Mouse (Mus musculus): ENCODE data around the gene Gm10842. TPM values are rescaled to one million over a fixed set of nuclear protein-coding genes. Genes with fewer than 3 reads are reported as not detected.
A peak's percentile ranks its signal among the peaks of the same experiment; 100 is the strongest.

The Gm10842 gene
- polyA plus RNA-seq, 1 experiment from 2014 or later, result not detected

DNA sequence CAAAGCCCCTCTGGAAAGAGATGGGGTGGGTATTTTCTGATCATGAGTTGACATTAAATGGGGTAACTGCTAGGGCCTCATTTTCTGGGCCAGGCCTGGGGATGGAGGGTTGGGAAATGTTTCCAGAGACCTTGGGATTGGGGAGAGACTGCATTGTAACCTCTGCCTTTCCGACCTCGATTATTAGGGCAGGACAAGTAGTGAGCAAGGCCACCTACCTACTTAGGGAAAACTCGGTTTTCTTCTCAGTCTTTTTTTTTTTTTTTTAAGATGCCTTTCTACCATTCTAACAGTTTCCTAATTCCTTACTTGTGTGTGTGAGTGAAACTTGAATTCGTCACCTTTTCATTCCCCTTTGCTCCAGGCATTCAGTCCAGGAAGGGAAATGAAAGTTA, 35.8 kb downstream of the Gm10842 start:
- H3K36me3 ChIP-seq (ENCODE audit: control insufficient read depth, insufficient read depth, low read length), result peaks cover 12% of the 10 kb centered on the region
- 3% methylated on average over 4 of the region's 4 CpGs for WGBS
- H3K27me3 ChIP-seq (ENCODE audit: control insufficient read depth, insufficient read depth, low read depth, low read length), result no peaks in the 10 kb centered on the region
- H3K4me3 ChIP-seq (ENCODE audit: low read length), result peak overlapping the region; percentile 79
- no peaks in the 10 kb centered on the region for H3K9me3 ChIP-seq (ENCODE audit: control insufficient read depth, low read length)
- peak overlapping the region; percentile 91 for H3K27ac ChIP-seq (ENCODE audit: low read length)
- H3K9ac ChIP-seq (ENCODE audit: low read length), result peak overlapping the region; percentile 94
- no peak for ATAC-seq (ENCODE audit: low read depth)
- peaks cover 15% of the 10 kb centered on the region for H3K4me1 ChIP-seq (replicated peaks; ENCODE audit: control insufficient read depth, insufficient read depth, low read length)
- H3K4me2 ChIP-seq (ENCODE audit: low read depth, low read length), result peak overlapping the region; percentile 52

DNA sequence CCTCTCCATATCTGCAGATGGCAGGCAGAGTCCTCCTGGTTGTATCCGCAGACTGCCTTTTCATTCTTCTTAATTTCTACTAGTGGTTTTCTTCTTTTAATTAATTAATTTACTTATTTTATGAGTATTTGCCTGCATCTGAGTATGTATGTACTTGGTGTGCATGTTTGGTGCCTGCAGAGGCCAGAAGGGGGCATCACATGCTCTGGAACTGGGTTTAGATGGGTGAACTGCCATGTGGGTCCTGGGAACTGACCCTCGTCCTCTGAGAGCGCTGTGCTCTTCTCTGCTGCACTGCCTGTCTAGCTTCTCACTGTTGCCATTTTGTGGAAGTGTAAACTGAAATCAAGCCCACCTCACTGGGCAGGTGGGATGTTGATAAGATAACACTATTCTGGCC, 38.0 kb downstream of the Gm10842 start:
- no peaks in the 10 kb centered on the region for H3K9me3 ChIP-seq (ENCODE audit: control insufficient read depth, low read length)
- WGBS, result 93% methylated on average over 3 of the region's 3 CpGs

DNA sequence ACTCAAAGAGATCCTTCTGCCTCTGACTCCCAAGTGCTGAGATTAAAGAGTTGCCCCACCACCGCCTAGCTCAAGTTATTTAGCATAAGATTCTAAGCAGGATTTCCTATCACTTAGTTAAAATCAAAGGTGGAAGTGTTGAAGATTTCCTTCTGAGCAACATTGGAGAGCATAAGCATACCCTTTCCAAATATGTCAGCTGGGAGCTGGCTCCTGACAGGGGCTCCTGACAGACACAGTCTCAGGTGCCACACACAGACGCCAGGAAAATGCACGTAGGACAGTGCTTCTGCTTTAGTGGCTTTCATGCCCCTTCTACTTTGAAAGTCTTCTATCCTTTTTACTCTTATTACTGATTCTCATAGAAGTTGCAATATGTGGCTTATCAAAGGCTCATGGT, 45.5 kb downstream of the Gm10842 start:
- no peak for ATAC-seq (ENCODE audit: low read depth)
- no peaks in the 10 kb centered on the region for H3K27me3 ChIP-seq (ENCODE audit: control insufficient read depth, insufficient read depth, low read depth, low read length)
- no peaks in the 10 kb centered on the region for H3K9me3 ChIP-seq (ENCODE audit: control insufficient read depth, low read length)
- no peak overlapping the region for H3K27ac ChIP-seq (ENCODE audit: low read length)
- no peaks in the 10 kb centered on the region for H3K36me3 ChIP-seq (ENCODE audit: control insufficient read depth, insufficient read depth, low read length)
- WGBS, result 80% methylated on average over 3 of the region's 3 CpGs
- H3K4me2 ChIP-seq (ENCODE audit: low read depth, low read length), result no peak overlapping the region
- H3K4me3 ChIP-seq (ENCODE audit: low read length), result no peak overlapping the region
- no peak overlapping the region for H3K9ac ChIP-seq (ENCODE audit: low read length)
- H3K4me1 ChIP-seq (replicated peaks; ENCODE audit: control insufficient read depth, insufficient read depth, low read length), result no peaks in the 10 kb centered on the region

More for the DNA sequence above, 38.0 kb downstream of the Gm10842 start:
- Histone ChIP-seq H3K27ac (ENCODE audit: low read length) (no peak overlapping the region), H3K4me2 (ENCODE audit: low read depth, low read length) (no peak overlapping the region), H3K36me3 (ENCODE audit: control insufficient read depth, insufficient read depth, low read length) (peaks cover 8% of the 10 kb centered on the region), H3K4me3 (ENCODE audit: low read length) (no peak overlapping the region), H3K9ac (ENCODE audit: low read length) (no peak overlapping the region), H3K4me1 (replicated peaks; ENCODE audit: control insufficient read depth, insufficient read depth, low read length) (peaks cover 8% of the 10 kb centered on the region), H3K27me3 (ENCODE audit: control insufficient read depth, insufficient read depth, low read depth, low read length) (no peaks in the 10 kb centered on the region)
- ATAC-seq (ENCODE audit: low read depth), result no peak

Other genes with a start within 250 kb of the Gm10842 start
- not detected in 2 replicates for gene Efcab3, start 83.3 kb upstream of the Gm10842 start, polyA plus RNA-seq (2015; fragmentation: Nextera tagmentation; extraction: Ambion mirVana)
- 32.9 and 33.0 TPM in 2 replicates for gene Mettl2, start 20.5 kb upstream of the Gm10842 start, polyA plus RNA-seq (2015; fragmentation: Nextera tagmentation; extraction: Ambion mirVana)
- 11.6 and 12.7 TPM in 2 replicates for gene Tlk2, start 31.9 kb downstream of the Gm10842 start, polyA plus RNA-seq (2015; fragmentation: Nextera tagmentation; extraction: Ambion mirVana)
- 31.0 and 31.9 TPM in 2 replicates for gene Mrc2, start 145.8 kb downstream of the Gm10842 start, polyA plus RNA-seq (2015; fragmentation: Nextera tagmentation; extraction: Ambion mirVana)